Mouse (Mus musculus) ES-E14 (cell line): Measurements from ENCODE around the gene Cdc14b.

Experiments
- CHD2 ChIP-seq: IDR thresholded peaks from 2 replicates; pipeline ENCODE4 v1.6.1; 2014; ENCODE audit warnings: mild to moderate bottlenecking, low read depth, low read length, inconsistent platforms
- HCFC1 ChIP-seq: IDR thresholded peaks from 2 replicates; pipeline ENCODE4 v1.6.1; 2012; ENCODE audit warnings: low read length, inconsistent platforms, borderline replicate concordance; ENCODE audit not compliant: insufficient read depth
- MAFK ChIP-seq: IDR thresholded peaks from 2 replicates; pipeline ENCODE4 v1.6.1; 2014; ENCODE audit warnings: mild to moderate bottlenecking, low read depth, low read length, inconsistent platforms; ENCODE audit not compliant: insufficient read depth
- ZC3H11A ChIP-seq: IDR thresholded peaks from 2 replicates; pipeline ENCODE4 v1.6.1; 2012; ENCODE audit warnings: low read depth, mild to moderate bottlenecking, inconsistent platforms, low read length, borderline replicate concordance
- ZNF384 ChIP-seq: IDR thresholded peaks from 2 replicates; pipeline ENCODE4 v1.6.1; 2012; ENCODE audit warnings: low read depth, low read length, inconsistent platforms

DNA sequence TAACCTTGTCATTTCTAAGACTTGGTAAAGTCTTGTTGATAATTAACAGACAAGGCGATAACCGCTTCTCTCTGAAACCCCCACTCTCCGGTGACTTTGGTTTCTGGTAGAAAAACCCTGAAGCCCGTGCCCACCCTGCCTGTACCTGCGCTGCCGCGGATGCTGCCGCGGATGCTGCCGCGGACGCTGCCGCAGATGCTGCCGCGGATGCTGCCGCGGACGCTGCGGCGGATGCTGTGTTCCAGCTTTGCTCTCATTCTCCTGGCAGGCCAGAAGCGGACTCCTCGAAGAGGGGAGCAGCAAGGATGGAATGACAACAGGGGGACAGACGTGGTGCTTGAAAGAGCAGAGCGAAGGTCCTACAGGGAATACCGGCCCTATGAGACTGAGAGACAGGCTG is 105.3 kb downstream of the Cdc14b start:
- TF ChIP-seq CHD2 (no peak), ZC3H11A (no peak), ZNF384 (no peak), HCFC1 (no peak), MAFK (no peak)
